Mouse (Mus musculus): ENCODE measurements around the gene Trip4. TPM values are rescaled to one million over a fixed set of nuclear protein-coding genes. Genes with fewer than 3 reads are reported as not detected.

Gene Trip4
- polyA plus RNA-seq (2015; fragmentation: Nextera tagmentation; extraction: Ambion mirVana) = 26.6 and 27.4 TPM in 2 replicates

DNA sequence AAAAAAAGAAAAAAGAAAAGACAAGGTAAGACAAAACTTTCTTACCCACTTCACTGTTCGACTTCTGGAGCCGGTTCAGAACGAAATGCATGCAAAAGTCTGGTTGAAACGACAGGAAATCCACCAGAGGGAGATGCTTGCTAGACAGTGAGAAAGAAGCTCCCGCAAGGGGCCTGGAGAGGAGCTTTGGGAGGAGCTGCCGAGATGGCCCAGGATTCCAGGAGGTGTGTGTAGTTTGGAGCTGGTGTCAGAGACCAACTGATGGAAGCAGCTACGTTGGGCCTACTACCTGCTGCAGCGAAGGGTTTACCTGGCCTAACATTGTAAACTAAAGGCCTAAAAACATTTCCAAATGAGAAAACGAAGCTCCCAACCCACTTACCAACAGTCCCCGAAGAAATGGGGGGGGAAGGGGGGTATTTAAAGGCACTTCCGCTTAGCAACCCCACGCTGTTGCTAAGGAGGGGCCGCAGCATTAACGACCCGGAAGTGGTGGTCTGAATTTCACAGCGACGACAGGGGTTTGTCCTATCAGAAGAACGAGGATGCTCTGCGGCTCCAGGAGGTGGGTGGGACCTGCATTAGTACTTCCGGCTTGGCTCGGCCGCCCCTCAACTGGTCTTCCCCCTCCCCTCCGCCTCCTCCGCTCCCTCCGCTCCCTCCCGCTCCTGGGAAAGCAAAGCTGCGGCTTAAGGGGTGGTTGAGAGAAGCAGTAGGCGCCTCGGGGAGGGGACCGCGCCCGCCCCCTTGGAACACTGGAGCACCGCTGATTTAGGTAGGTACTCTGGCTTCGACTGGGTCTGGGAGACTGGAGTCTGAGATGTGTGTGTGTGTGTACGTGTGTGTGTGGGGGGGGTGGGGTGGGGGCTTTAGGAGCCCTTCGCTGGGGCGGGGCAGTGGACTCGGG is at the start of gene Trip4, which contains the start of gene Csnk1g1:
TSS of gene Trip4 (minus strand) at position 401 of the 907 bp plus-strand sequence.
TSS of gene Csnk1g1 (plus strand) at position 531 of the 907 bp plus-strand sequence.
- Histone ChIP-seq H3K9me3 (no peaks in the 10 kb centered on the region), H3K4me1 (peaks cover 19% of the 10 kb centered on the region), H3K27me3 (no peaks in the 10 kb centered on the region), H3K4me3 (peak within 1 kb of the TSS; percentile 60), H3K36me3 (no peaks in the 10 kb centered on the region; the same call in 1 of the 2 replicates), H3K27ac (replicated peaks) (peak within 1 kb of the TSS; percentile 86), H3K4me2 (replicated peaks) (peak within 1 kb of the TSS; percentile 78), H3K9ac (replicated peaks) (peak within 1 kb of the TSS; percentile 53)
- ATAC-seq (replicated peaks) = peak; percentile 100
- WGBS = under 1% methylated on average over 37 of the region's 38 CpGs

DNA sequence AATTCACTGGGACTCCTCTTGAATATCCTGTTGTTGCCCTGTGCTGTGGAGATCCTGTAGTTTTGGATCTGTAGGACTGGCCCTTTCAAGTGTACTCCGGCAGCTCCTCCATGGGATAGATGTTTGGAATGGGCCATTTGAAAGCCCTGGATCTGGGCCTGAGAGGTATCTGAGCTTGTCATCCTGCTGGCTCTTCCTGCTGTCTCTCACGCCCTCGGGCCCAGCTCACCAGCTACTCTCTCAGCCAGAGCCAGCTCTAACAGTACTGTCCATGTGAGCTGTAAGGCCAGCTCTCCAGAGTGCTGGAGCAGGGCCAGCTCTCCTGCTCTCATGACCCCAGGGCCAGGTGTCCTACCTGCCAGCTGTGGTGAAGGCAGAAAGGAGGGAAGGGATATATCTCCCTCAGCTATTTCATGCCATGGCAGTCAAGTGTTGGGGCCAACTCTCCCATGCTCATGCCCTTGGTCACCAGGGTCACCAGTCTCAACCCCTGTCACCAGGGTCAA is 42.5 kb upstream of the Trip4 start:
- no peak overlapping the region for H3K9ac ChIP-seq (replicated peaks)
- no peaks in the 10 kb centered on the region for H3K9me3 ChIP-seq
- H3K27ac ChIP-seq (replicated peaks) = no peak overlapping the region
- WGBS = 89% methylated on average over 3 of the region's 3 CpGs
- no peak for ATAC-seq (replicated peaks)
- no peaks in the 10 kb centered on the region for H3K27me3 ChIP-seq
- H3K36me3 ChIP-seq = no peaks in the 10 kb centered on the region
- H3K4me1 ChIP-seq = no peaks in the 10 kb centered on the region
- no peak overlapping the region for H3K4me2 ChIP-seq (replicated peaks)
- H3K4me3 ChIP-seq = no peak overlapping the region

DNA sequence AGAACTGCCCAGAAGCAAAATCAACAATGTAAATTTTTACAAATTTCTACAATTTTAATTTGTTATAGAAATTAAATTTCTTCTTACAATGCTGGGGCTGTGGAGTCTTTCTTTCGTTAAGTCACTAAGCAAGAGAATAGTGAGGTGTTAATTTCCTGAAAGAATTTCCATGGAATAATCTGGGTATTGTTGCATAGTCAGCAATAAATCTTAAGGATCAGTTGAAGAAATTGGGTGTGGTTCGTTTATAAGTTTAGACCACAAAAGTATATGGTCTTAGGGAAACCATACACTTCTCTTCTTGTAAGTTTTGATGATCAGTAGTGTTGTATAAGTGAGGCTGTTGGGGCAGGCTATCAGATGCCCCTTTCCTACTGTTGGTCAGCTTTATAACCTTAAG is 29.0 kb upstream of the Trip4 start:
- Histone ChIP-seq H3K27ac (replicated peaks) (no peak overlapping the region), H3K4me1 (no peaks in the 10 kb centered on the region), H3K36me3 (no peaks in the 10 kb centered on the region; the same call in 1 of the 2 replicates), H3K4me3 (no peak overlapping the region), H3K9me3 (no peaks in the 10 kb centered on the region), H3K27me3 (no peaks in the 10 kb centered on the region), H3K4me2 (replicated peaks) (no peak overlapping the region), H3K9ac (replicated peaks) (no peak overlapping the region)
- 95% methylated on average over 2 of the region's 2 CpGs for WGBS
- ATAC-seq (replicated peaks) = no peak

DNA sequence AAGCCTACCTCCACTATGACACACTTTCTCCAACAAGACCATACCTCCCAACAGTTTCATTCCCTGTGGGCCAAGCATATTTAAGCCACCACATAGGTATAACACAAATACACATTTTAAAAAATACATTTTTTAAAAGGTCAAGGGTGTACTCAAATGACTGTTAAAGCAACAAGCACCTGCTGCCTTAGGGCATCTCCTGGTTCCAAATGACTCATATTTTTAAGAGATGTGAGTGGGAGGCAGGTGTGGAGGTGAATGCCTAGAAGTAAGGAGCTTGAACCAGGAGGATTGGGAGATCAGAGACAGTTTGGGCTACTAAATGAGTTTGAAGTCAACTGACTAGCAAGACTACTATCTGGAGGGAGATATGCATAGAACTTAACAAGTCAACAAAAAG is 21.2 kb upstream of the Trip4 start:
- H3K9ac ChIP-seq (replicated peaks) = no peak overlapping the region
- H3K4me1 ChIP-seq = no peaks in the 10 kb centered on the region
- no peaks in the 10 kb centered on the region for H3K27me3 ChIP-seq

DNA sequence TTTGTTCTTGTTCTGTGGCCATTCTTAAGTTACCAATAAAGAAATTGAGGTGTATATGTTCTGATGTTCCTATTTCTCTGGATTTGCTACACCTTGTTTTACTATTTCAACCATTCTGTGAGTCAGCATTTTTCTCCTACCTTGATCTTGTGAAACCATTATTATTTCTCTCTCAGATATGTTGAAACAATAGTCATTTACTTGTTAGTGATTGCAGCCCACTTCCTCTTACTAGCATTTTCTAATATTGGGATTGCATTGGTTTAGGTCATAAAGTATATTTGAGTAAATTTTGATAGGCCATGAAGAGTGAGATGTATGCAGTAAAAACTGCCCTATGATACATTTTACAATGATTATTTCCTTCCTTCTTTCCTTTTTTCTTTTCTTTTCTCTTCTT is 19.9 kb upstream of the Trip4 start:
- Histone ChIP-seq H3K27ac (replicated peaks) (no peak overlapping the region), H3K9ac (replicated peaks) (no peak overlapping the region), H3K27me3 (no peaks in the 10 kb centered on the region), H3K9me3 (no peaks in the 10 kb centered on the region), H3K4me2 (replicated peaks) (no peak overlapping the region), H3K36me3 (no peaks in the 10 kb centered on the region), H3K4me1 (no peaks in the 10 kb centered on the region), H3K4me3 (no peak overlapping the region)
- no peak for ATAC-seq (replicated peaks)

More for the DNA sequence above, 21.2 kb upstream of the Trip4 start:
- Histone ChIP-seq H3K9me3 (no peaks in the 10 kb centered on the region), H3K36me3 (no peaks in the 10 kb centered on the region), H3K4me2 (replicated peaks) (no peak overlapping the region), H3K4me3 (no peak overlapping the region), H3K27ac (replicated peaks) (no peak overlapping the region)
- no peak for ATAC-seq (replicated peaks)

DNA sequence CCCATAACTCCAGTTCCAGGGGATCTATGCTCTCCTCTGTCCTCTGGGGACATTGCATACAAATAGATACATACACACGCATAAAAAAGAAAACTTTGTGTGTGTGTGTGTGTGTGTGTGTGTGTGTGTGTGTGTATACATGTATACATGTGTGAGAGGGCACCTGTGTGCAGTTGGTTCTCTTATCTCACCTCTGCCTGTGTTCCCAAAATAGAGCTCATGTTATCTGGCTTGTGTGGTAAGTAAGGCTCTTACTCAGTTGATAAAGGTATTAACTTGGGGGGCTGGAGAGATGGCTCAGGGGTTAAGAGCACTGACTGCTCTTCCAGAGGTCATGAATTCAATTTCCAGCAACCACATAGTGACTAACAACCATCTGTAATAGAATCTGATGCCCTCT is 8.4 kb upstream of the Trip4 start:
- H3K27me3 ChIP-seq = no peaks in the 10 kb centered on the region
- no peaks in the 10 kb centered on the region for H3K36me3 ChIP-seq
- no peaks in the 10 kb centered on the region for H3K4me1 ChIP-seq
- H3K4me2 ChIP-seq (replicated peaks) = no peak overlapping the region
- no peak overlapping the region for H3K4me3 ChIP-seq
- H3K9ac ChIP-seq (replicated peaks) = no peak overlapping the region
- no peaks in the 10 kb centered on the region for H3K9me3 ChIP-seq
- no peak for ATAC-seq (replicated peaks)
- 94% methylated on average over 1 of the region's 1 CpGs for WGBS
- H3K27ac ChIP-seq (replicated peaks) = no peak overlapping the region

DNA sequence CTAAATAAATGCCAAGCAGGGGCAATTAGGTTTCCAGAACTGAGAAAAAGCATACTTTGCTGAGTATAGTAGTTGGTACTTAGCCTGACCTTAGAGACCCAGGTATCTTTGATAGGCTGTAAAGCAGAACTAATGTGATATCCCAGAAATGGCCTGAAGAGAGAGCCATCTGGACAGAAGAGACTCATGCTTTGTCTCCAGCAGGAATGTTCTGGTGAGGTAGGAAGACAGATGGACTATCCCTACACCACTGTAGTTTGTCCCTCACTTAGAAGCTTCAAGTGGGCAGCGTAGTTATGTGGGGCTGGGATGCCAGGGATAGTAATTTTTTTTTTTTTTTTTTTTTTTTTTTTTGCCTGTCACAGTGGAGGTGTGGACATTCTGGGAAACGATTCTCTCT is 5.4 kb upstream of the Trip4 start:
- ATAC-seq (replicated peaks) = no peak
- WGBS = 71% methylated on average over 2 of the region's 2 CpGs

DNA sequence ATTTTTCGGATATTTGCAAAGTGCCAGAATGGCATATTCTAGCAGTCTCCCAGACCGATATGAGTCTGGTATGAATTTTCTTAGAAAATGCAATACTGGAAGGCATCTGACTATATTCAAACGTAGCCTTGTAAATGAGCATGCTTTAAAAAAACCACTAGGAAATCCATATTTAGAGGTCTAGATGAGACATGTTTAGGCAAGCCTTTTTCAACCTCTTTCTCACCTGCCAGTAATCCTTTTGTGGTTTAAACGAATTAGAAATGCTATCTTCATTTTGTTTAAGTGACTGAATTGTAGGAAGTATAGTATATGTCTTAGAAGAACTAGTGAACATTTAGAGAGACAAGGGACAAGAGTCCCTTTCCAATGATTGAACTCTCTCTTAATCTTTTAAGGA is 1.2 kb upstream of the Trip4 start:
- H3K9ac ChIP-seq (replicated peaks) = peak overlapping the region; percentile 53
- no peaks in the 10 kb centered on the region for H3K27me3 ChIP-seq
- peak overlapping the region; percentile 78 for H3K4me2 ChIP-seq (replicated peaks)
- H3K4me3 ChIP-seq = peak overlapping the region; percentile 60
- H3K4me1 ChIP-seq = peaks cover 19% of the 10 kb centered on the region
- no peak for ATAC-seq (replicated peaks)
- WGBS = 6% methylated on average over 4 of the region's 4 CpGs
- peak overlapping the region; percentile 86 for H3K27ac ChIP-seq (replicated peaks)
- H3K36me3 ChIP-seq = no peaks in the 10 kb centered on the region; the same call in 1 of the 2 replicates
- no peaks in the 10 kb centered on the region for H3K9me3 ChIP-seq

More for the DNA sequence above, 5.4 kb upstream of the Trip4 start:
- Histone ChIP-seq H3K27ac (replicated peaks) (no peak overlapping the region), H3K4me1 (peaks cover 11% of the 10 kb centered on the region), H3K9ac (replicated peaks) (no peak overlapping the region), H3K36me3 (no peaks in the 10 kb centered on the region), H3K9me3 (no peaks in the 10 kb centered on the region), H3K4me3 (no peak overlapping the region), H3K4me2 (replicated peaks) (no peak overlapping the region), H3K27me3 (no peaks in the 10 kb centered on the region)

DNA sequence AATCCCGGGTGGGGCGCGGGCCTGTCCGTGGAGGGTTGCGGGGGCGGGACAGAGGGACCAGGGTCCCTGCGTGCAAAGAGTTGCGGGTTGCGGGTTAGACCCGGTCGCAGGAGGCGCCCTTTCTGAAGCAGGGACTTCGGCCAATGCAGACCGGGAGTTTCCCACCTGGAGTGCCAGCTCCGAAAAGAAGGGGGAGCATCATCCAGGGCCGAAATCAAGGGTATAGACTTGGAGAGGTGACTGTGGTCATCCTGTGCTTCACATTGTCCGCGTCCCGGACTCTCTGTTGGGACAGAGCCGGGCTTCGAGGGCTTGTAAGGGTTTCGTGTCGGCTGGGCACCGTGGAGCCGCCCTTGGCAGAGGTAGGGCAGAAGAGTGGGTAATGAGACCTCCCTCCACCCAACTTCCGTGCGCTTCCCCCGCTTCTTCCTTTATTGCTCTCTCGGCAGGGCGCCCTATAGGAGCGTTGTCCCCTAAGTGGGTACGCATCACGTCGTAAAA is 757 bp upstream of the Trip4 start:
- Histone ChIP-seq H3K27me3 (no peaks in the 10 kb centered on the region), H3K27ac (replicated peaks) (peak overlapping the region; percentile 86), H3K4me1 (peaks cover 19% of the 10 kb centered on the region), H3K9me3 (no peaks in the 10 kb centered on the region), H3K9ac (replicated peaks) (peak overlapping the region; percentile 53), H3K36me3 (no peaks in the 10 kb centered on the region; the same call in 1 of the 2 replicates), H3K4me3 (peak overlapping the region; percentile 60), H3K4me2 (replicated peaks) (peak overlapping the region; percentile 78)
- WGBS = under 1% methylated on average over 34 of the region's 34 CpGs
- ATAC-seq (replicated peaks) = peak; percentile 11

DNA sequence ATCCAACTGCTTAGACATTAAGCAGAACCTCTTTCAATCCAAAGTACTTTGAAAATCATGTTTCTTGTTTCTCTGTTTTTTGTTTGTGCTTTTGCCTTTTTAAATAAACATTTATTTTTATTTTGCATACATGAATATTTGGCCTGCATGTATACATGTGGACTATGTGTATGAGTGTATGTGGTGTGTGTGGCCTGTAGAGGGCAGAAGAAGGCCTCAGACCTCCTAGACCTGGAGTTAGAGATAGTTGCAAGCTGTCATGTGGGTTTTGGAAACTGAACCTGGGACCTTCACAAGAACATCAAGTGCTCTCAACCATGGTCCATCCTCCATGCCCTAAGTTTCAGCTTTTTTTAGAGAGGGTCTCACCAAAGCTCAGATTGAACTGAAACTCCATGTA is 5.2 kb downstream of the Trip4 start:
- H3K4me3 ChIP-seq = no peak overlapping the region
- ATAC-seq (replicated peaks) = no peak
- no peak overlapping the region for H3K9ac ChIP-seq (replicated peaks)

DNA sequence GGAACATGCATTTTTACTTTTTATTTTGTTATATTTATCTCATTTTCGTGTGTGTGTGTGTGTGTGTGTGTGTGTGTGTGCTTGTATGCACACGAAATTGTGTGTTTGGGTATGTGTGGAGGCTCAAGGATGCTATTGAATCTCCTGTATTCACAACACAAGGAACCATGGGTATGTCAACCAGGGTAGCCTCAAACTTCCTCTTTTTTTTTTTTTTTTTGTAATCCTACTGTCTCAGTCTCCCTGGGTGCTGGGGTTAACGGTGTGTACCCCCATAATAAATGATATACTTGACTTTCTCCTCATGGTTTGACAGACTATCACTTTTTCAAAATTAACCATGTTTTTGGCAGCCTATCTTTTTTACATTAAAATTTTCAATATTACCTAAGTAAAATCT is 5.7 kb downstream of the Trip4 start:
- H3K4me1 ChIP-seq = peaks cover 5% of the 10 kb centered on the region
- H3K27ac ChIP-seq (replicated peaks) = no peak overlapping the region
- H3K4me3 ChIP-seq = no peak overlapping the region
- H3K27me3 ChIP-seq = no peaks in the 10 kb centered on the region
- 96% methylated on average over 3 of the region's 3 CpGs for WGBS
- ATAC-seq (replicated peaks) = no peak
- H3K9ac ChIP-seq (replicated peaks) = no peak overlapping the region
- H3K9me3 ChIP-seq = no peaks in the 10 kb centered on the region
- no peak overlapping the region for H3K4me2 ChIP-seq (replicated peaks)
- H3K36me3 ChIP-seq = no peaks in the 10 kb centered on the region; the same call in 1 of the 2 replicates

More for the DNA sequence above, 5.2 kb downstream of the Trip4 start:
- Histone ChIP-seq H3K9me3 (no peaks in the 10 kb centered on the region), H3K36me3 (no peaks in the 10 kb centered on the region; the same call in 1 of the 2 replicates), H3K4me1 (peaks cover 8% of the 10 kb centered on the region), H3K27ac (replicated peaks) (no peak overlapping the region), H3K4me2 (replicated peaks) (no peak overlapping the region), H3K27me3 (no peaks in the 10 kb centered on the region)

DNA sequence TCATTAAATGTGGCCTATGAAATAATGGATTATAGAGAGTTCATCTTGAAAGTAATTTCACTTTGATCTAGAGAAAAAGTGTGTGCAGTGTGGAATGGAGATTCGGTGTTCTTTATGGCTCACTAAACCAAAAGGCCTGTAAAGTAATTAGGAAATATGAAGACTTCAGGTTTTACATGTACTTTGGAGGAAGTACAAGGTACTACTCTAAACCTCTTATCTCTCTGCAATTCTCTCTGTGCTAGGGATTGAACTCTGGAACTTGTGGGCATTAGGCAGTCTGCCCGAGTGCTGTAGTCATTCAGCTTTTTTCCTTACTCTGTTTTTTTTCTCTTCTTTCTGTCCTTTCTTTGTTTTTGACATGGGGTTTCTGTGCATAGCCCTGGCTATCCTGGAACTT is 11.6 kb downstream of the Trip4 start:
- ATAC-seq (replicated peaks) = no peak
- Histone ChIP-seq H3K27ac (replicated peaks) (no peak overlapping the region), H3K4me3 (no peak overlapping the region), H3K36me3 (peaks cover 3% of the 10 kb centered on the region; the same call in 1 of the 2 replicates), H3K9ac (replicated peaks) (no peak overlapping the region), H3K4me1 (no peaks in the 10 kb centered on the region), H3K9me3 (no peaks in the 10 kb centered on the region), H3K4me2 (replicated peaks) (no peak overlapping the region), H3K27me3 (no peaks in the 10 kb centered on the region)
- WGBS = 81% methylated on average over 2 of the region's 2 CpGs

All from forebrain, embryonic 15.5 days (tissue).